Mouse (Mus musculus): ENCODE measurements around the gene Abcg4. TPM values are rescaled to one million over a fixed set of nuclear protein-coding genes. Genes with fewer than 3 reads are reported as not detected.

Abcg4 gene
- polyA plus RNA-seq, 1 experiment from 2014 or later: 11.1 TPM

GRCm38 (mm10) chr9:44319105-44319886 lies 30.9 kb upstream of the Abcg4 start:
- Histone ChIP-seq H3K27ac (peak overlapping the region; percentile 91), H3K9me3 (replicated peaks) (no peaks in the 10 kb centered on the region), H3K27me3 (no peaks in the 10 kb centered on the region), H3K4me3 (replicated peaks) (peak overlapping the region; percentile 99), H3K9ac (peak overlapping the region; percentile 99), H3K4me2 (peak overlapping the region; percentile 92), H3K36me3 (peaks cover 36% of the 10 kb centered on the region), H3K4me1 (replicated peaks) (peaks cover 47% of the 10 kb centered on the region)
- 3% methylated on average over 37 of the region's 37 CpGs for WGBS (ENCODE audit: insufficient replicate concordance)
- DNase-seq (no peak), ATAC-seq (ENCODE audit: low read depth) (no peak)

GRCm38 (mm10) chr9:44318826-44319095 lies 30.3 kb upstream of the Abcg4 start:
- Histone ChIP-seq H3K9me3 (replicated peaks) (no peaks in the 10 kb centered on the region), H3K4me2 (peak overlapping the region; percentile 92), H3K36me3 (peaks cover 41% of the 10 kb centered on the region), H3K4me3 (replicated peaks) (peak overlapping the region; percentile 99), H3K4me1 (replicated peaks) (peaks cover 45% of the 10 kb centered on the region), H3K27me3 (no peaks in the 10 kb centered on the region), H3K9ac (peak overlapping the region; percentile 99), H3K27ac (peak overlapping the region; percentile 91)
- ATAC-seq (ENCODE audit: low read depth) (no peak), DNase-seq (no peak)
- 30% methylated on average over 3 of the region's 3 CpGs for WGBS (ENCODE audit: insufficient replicate concordance)

- DNase-seq: no peak
- no peaks in the 10 kb centered on the region for H3K9me3 ChIP-seq (replicated peaks)
- H3K27me3 ChIP-seq: no peaks in the 10 kb centered on the region
- H3K36me3 ChIP-seq: peaks cover 46% of the 10 kb centered on the region
- peak overlapping the region; percentile 99 for H3K9ac ChIP-seq
- H3K27ac ChIP-seq: peak overlapping the region; percentile 91
- 54% methylated on average over 5 of the region's 5 CpGs for WGBS (ENCODE audit: insufficient replicate concordance)
- H3K4me3 ChIP-seq (replicated peaks): peak overlapping the region; percentile 99
- H3K4me1 ChIP-seq (replicated peaks): peaks cover 45% of the 10 kb centered on the region
- ATAC-seq (ENCODE audit: low read depth): no peak
- peak overlapping the region; percentile 92 for H3K4me2 ChIP-seq
These were observed 29.8 kb upstream of the Abcg4 start for GRCm38 (mm10) chr9:44318076-44318825.

- ATAC-seq (ENCODE audit: low read depth) (no peak), DNase-seq (no peak)
- Histone ChIP-seq H3K36me3 (peaks cover 54% of the 10 kb centered on the region), H3K27me3 (no peaks in the 10 kb centered on the region), H3K4me3 (replicated peaks) (peak overlapping the region; percentile 99), H3K4me2 (peak overlapping the region; percentile 92), H3K9me3 (replicated peaks) (no peaks in the 10 kb centered on the region), H3K27ac (no peak overlapping the region), H3K9ac (peak overlapping the region; percentile 99), H3K4me1 (replicated peaks) (peaks cover 45% of the 10 kb centered on the region)
- WGBS (ENCODE audit: insufficient replicate concordance): 82% methylated on average over 4 of the region's 4 CpGs
These were observed 29.0 kb upstream of the Abcg4 start for GRCm38 (mm10) chr9:44317452-44317851.

GRCm38 (mm10) chr9:44314910-44315309 lies 26.5 kb upstream of the Abcg4 start:
- no peak overlapping the region for H3K4me3 ChIP-seq (replicated peaks)

GRCm38 (mm10) chr9:44314257-44314547 lies 25.8 kb upstream of the Abcg4 start:
- WGBS (ENCODE audit: insufficient replicate concordance): 85% methylated on average over 4 of the region's 4 CpGs
- DNase-seq (no peak), ATAC-seq (ENCODE audit: low read depth) (no peak)
- Histone ChIP-seq H3K36me3 (peaks cover 77% of the 10 kb centered on the region), H3K27me3 (no peaks in the 10 kb centered on the region), H3K4me1 (replicated peaks) (peaks cover 55% of the 10 kb centered on the region), H3K27ac (no peak overlapping the region), H3K4me2 (no peak overlapping the region), H3K9me3 (replicated peaks) (no peaks in the 10 kb centered on the region), H3K4me3 (replicated peaks) (no peak overlapping the region), H3K9ac (no peak overlapping the region)

More at GRCm38 (mm10) chr9:44314910-44315309, 26.5 kb upstream of the Abcg4 start:
- ATAC-seq (ENCODE audit: low read depth) (no peak), DNase-seq (no peak)
- Histone ChIP-seq H3K36me3 (peaks cover 77% of the 10 kb centered on the region), H3K27ac (no peak overlapping the region), H3K27me3 (no peaks in the 10 kb centered on the region), H3K4me1 (replicated peaks) (peaks cover 50% of the 10 kb centered on the region), H3K9me3 (replicated peaks) (no peaks in the 10 kb centered on the region), H3K9ac (no peak overlapping the region), H3K4me2 (no peak overlapping the region)
- WGBS (ENCODE audit: insufficient replicate concordance): 95% methylated on average over 18 of the region's 18 CpGs

- no peaks in the 10 kb centered on the region for H3K27me3 ChIP-seq
- H3K9me3 ChIP-seq (replicated peaks): no peaks in the 10 kb centered on the region
- peaks cover 77% of the 10 kb centered on the region for H3K36me3 ChIP-seq
- no peak overlapping the region for H3K4me2 ChIP-seq
- 83% methylated on average over 19 of the region's 19 CpGs for WGBS (ENCODE audit: insufficient replicate concordance)
- no peak overlapping the region for H3K4me3 ChIP-seq (replicated peaks)
- peaks cover 51% of the 10 kb centered on the region for H3K4me1 ChIP-seq (replicated peaks)
- no peak for DNase-seq
- H3K27ac ChIP-seq: no peak overlapping the region
- no peak for ATAC-seq (ENCODE audit: low read depth)
- no peak overlapping the region for H3K9ac ChIP-seq
These were observed 25.3 kb upstream of the Abcg4 start for GRCm38 (mm10) chr9:44313476-44314256.

GRCm38 (mm10) chr9:44311136-44312134 lies 23.0 kb upstream of the Abcg4 start:
- 0 out of 2 replicates have a peak overlapping the region, but pooled peaks have one; percentile 5 for H3K27ac ChIP-seq
- H3K4me3 ChIP-seq (replicated peaks): no peak overlapping the region
- peak overlapping the region; percentile 3; the same call in 1 of the 2 replicates for H3K4me2 ChIP-seq
- WGBS (ENCODE audit: insufficient replicate concordance): 40% methylated on average over 27 of the region's 27 CpGs
- H3K27me3 ChIP-seq: no peaks in the 10 kb centered on the region
- H3K4me1 ChIP-seq (replicated peaks): peaks cover 32% of the 10 kb centered on the region
- peaks cover 62% of the 10 kb centered on the region for H3K36me3 ChIP-seq
- no peaks in the 10 kb centered on the region for H3K9me3 ChIP-seq (replicated peaks)
- DNase-seq (no peak), ATAC-seq (ENCODE audit: low read depth) (no peak)
- H3K9ac ChIP-seq: peak overlapping the region; percentile 33; the same call in 1 of the 2 replicates

GRCm38 (mm10) chr9:44310750-44311135 lies 22.3 kb upstream of the Abcg4 start:
- 0 out of 2 replicates have a peak overlapping the region, but pooled peaks have one; percentile 5 for H3K27ac ChIP-seq
- no peak overlapping the region; the same call in 1 of the 2 replicates for H3K9ac ChIP-seq
- H3K36me3 ChIP-seq: peaks cover 55% of the 10 kb centered on the region
- H3K4me2 ChIP-seq: peak overlapping the region; percentile 3; the same call in 1 of the 2 replicates
- no peaks in the 10 kb centered on the region for H3K9me3 ChIP-seq (replicated peaks)
- H3K4me3 ChIP-seq (replicated peaks): no peak overlapping the region
- DNase-seq (no peak), ATAC-seq (ENCODE audit: low read depth) (no peak)
- peaks cover 38% of the 10 kb centered on the region for H3K4me1 ChIP-seq (replicated peaks)
- WGBS (ENCODE audit: insufficient replicate concordance): 58% methylated on average over 10 of the region's 10 CpGs
- no peaks in the 10 kb centered on the region for H3K27me3 ChIP-seq

GRCm38 (mm10) chr9:44309756-44310155 lies 21.3 kb upstream of the Abcg4 start:
- Histone ChIP-seq H3K9me3 (replicated peaks) (no peaks in the 10 kb centered on the region), H3K27ac (0 out of 2 replicates have a peak overlapping the region, but pooled peaks have one; percentile 1), H3K4me1 (replicated peaks) (peaks cover 41% of the 10 kb centered on the region), H3K36me3 (peaks cover 46% of the 10 kb centered on the region), H3K9ac (no peak overlapping the region), H3K27me3 (no peaks in the 10 kb centered on the region), H3K4me3 (replicated peaks) (no peak overlapping the region), H3K4me2 (no peak overlapping the region)
- no peak for ATAC-seq (ENCODE audit: low read depth)
- DNase-seq: no peak
- WGBS (ENCODE audit: insufficient replicate concordance): 64% methylated on average over 3 of the region's 3 CpGs

Measured in liver, embryonic 13.5 days (tissue).